Mouse (Mus musculus) midbrain, embryonic 10.5 days (tissue): ENCODE measurements at regions not wholly inside any gene's neighbourhood (a gene's known extent, or its start where the extent isn't known, plus 50 kb on each side); places are given as distances from the start of the nearest gene placed in this dataset.

ENCODE experiments used
- DNase-seq: peaks from one replicate; pipeline ENCODE4 v3.0.0-alpha.2; 2017; ENCODE audit warnings: low spot score
- H3K27ac ChIP-seq: fragments of 300-500 bp; sonication (generic); replicated peaks from 2 replicates; pipeline ENCODE4 v1.5.1; 2016; ENCODE audit warnings: mild to moderate bottlenecking
- H3K27me3 ChIP-seq: fragments of 300-500 bp; sonication (generic); 2 replicates; pipeline ENCODE4 v1.6.1; 2016; ENCODE audit warnings: low read depth, mild to moderate bottlenecking; ENCODE audit not compliant: poor library complexity, severe bottlenecking
- H3K36me3 ChIP-seq: fragments of 300-500 bp; sonication (generic); 2 replicates; pipeline ENCODE4 v1.6.1; 2016; ENCODE audit warnings: mild to moderate bottlenecking, moderate library complexity
- H3K4me1 ChIP-seq: fragments of 300-500 bp; sonication (generic); 2 replicates; pipeline ENCODE4 v1.6.1; 2016
- H3K4me3 ChIP-seq: fragments of 300-500 bp; sonication (generic); 2 replicates; pipeline ENCODE4 v1.5.1; 2016; ENCODE audit warnings: mild to moderate bottlenecking, moderate library complexity
- H3K9me3 ChIP-seq: fragments of 300-500 bp; sonication (generic); replicated peaks from 2 replicates; pipeline ENCODE4 v1.6.1; 2016; ENCODE audit warnings: mild to moderate bottlenecking
- WGBS: fragments of 180-500 bp; shearing (Covaris S2); methylation state at CpG from one replicate; pipeline ENCODE4 v1.1.7; 2016; 5-methylcytosine and 5-hydroxymethylcytosine counted together

DNA sequence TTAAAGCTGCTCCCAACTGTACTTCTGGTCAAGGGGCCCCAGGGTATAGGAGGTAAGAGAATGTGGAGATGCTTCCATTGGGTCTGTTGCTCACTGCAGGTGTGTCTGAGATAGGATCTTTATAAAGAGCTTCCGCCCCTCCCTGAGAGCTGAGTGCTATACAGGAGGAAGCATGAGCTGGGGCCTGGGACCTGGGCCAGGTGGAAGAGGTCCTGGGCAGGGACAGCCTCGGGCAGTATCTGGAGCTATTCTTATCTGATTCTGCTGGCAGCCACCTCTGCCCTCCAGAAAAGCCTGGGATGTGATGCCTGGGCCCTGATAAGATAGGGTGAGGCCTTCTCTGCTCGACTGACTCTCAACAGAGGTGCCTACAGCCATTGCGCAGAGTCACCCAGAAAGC is 203.3 kb downstream of the Opa1 start:
- WGBS: 83% methylated on average over 4 of the region's 4 CpGs
- no peak for DNase-seq
- Histone ChIP-seq H3K4me3 (no peak overlapping the region), H3K9me3 (peaks cover 7% of the 10 kb centered on the region), H3K27me3 (peaks cover 38% of the 10 kb centered on the region), H3K36me3 (no peaks in the 10 kb centered on the region), H3K27ac (no peak overlapping the region), H3K4me1 (no peaks in the 10 kb centered on the region)

DNA sequence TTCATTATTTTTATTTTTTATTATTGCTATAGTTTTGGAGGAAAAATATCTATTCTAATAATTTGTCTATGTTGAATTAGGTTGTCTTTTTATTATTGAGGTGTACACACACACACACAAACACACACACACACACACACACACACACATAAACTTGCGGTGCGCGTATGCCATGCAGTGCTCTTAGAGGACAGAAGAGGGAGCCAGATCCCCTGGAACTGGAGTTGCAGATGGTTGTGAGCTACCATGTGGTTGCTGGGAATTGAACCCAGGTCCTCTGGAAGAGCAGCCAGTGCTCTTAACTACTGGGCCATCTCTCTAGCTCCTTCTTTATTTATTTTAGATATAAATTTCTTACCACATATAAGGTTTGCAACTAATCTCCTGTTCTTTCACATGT is 206.0 kb downstream of the Opa1 start:
- no peak overlapping the region for H3K4me3 ChIP-seq
- DNase-seq: no peak
- H3K9me3 ChIP-seq: peaks cover 7% of the 10 kb centered on the region
- H3K27ac ChIP-seq: no peak overlapping the region
- no peaks in the 10 kb centered on the region for H3K36me3 ChIP-seq
- H3K4me1 ChIP-seq: peaks cover 4% of the 10 kb centered on the region; the same call in 1 of the 2 replicates
- peaks cover 46% of the 10 kb centered on the region for H3K27me3 ChIP-seq
- WGBS: 95% methylated on average over 3 of the region's 3 CpGs

DNA sequence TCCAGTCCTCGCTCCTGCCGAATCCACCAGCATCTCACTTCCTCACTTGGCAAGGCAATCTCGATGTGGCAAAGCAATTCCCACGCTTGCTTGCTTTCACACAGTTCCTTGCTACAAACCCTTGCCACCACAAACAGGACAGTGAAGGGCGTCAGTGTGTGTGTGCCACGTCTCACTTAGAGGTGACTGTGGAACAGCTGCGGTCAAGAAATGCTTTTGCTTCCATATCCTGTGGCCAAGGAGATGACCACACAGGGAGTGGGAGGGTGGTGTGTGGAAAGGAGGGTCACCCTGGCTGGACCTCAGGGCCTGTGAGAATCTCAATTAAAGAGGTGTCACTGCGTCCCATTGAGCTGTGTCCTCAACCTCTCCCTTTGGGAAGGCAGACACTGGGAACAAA is 207.4 kb downstream of the Opa1 start:
- H3K4me3 ChIP-seq: no peak overlapping the region
- H3K27ac ChIP-seq: no peak overlapping the region
- peaks cover 40% of the 10 kb centered on the region for H3K27me3 ChIP-seq
- WGBS: 91% methylated on average over 8 of the region's 8 CpGs
- H3K4me1 ChIP-seq: peaks cover 4% of the 10 kb centered on the region; the same call in 1 of the 2 replicates
- DNase-seq: no peak
- H3K9me3 ChIP-seq: peaks cover 7% of the 10 kb centered on the region
- no peaks in the 10 kb centered on the region for H3K36me3 ChIP-seq

DNA sequence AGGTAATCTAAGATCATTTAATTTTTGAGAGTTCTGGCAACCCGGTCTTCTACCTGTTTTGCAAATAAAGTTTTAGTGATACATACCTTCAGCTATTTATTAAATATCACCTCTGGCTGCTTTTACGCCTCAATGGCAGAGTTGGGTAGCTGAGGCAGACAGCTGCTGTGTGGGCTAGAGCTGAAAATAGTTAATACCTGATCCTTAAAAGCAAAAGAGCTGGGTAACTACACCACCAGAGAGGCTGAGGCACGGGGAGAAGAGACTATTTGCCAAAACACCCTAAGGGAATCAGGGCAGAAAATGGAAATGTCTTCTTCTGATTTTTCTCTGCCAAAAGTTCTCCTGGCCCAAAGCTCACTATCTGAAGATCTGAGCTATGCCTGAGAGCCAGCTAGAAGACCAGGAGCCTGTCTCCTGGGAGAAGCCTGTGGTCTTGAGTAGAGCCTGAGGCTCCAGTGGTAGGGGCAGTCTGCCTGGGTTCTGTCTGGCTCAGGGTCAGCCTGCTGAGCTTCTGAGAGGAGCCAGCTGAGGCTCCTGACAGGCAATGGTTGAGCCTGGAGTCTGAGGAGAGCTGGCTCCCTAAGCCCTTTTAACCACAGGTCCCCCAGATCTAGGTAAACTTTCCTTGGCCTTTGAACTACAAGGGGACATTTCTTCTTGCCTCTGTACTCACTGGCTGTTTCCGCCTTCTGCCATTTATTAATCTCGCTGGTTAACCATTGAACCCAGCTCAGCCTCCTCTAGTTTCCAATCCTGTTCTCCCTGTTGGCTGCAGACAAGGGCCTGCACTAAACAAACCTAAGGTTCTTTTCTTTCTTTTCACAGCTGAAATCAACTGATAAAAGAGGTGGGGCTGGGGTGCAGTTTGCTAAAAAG is 208.7 kb downstream of the Opa1 start:
- H3K27ac ChIP-seq: no peak overlapping the region
- no peak for DNase-seq
- no peaks in the 10 kb centered on the region for H3K36me3 ChIP-seq
- peaks cover 4% of the 10 kb centered on the region; the same call in 1 of the 2 replicates for H3K4me1 ChIP-seq
- peaks cover 35% of the 10 kb centered on the region for H3K27me3 ChIP-seq
- H3K9me3 ChIP-seq: peaks cover 7% of the 10 kb centered on the region
- 77% methylated on average over 5 of the region's 5 CpGs for WGBS
- no peak overlapping the region for H3K4me3 ChIP-seq

DNA sequence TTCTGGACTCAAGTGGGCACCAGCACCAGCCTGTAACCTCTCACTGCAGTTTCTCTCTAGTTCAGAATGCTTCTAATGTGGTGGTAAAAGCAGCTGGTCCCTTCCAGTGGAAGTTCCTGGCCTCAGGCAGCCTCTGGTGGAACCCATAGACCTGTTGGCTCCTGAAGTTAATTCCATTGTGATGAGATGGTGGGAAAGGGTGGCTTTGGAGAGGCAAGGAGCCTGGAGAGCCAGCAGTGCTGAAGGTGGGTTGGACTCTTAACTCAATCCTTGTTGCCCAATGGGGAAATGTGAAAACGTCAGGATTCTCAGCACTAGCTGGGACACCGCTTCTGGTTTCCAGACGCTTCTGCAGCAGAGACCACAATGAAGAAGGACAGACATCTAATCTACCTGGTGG is 210.9 kb downstream of the Opa1 start:
- 89% methylated on average over 3 of the region's 3 CpGs for WGBS
- H3K27ac ChIP-seq: no peak overlapping the region
- no peaks in the 10 kb centered on the region for H3K36me3 ChIP-seq
- DNase-seq: no peak
- peaks cover 4% of the 10 kb centered on the region for H3K4me1 ChIP-seq
- H3K9me3 ChIP-seq: peaks cover 6% of the 10 kb centered on the region
- H3K4me3 ChIP-seq: no peak overlapping the region
- H3K27me3 ChIP-seq: peaks cover 42% of the 10 kb centered on the region

DNA sequence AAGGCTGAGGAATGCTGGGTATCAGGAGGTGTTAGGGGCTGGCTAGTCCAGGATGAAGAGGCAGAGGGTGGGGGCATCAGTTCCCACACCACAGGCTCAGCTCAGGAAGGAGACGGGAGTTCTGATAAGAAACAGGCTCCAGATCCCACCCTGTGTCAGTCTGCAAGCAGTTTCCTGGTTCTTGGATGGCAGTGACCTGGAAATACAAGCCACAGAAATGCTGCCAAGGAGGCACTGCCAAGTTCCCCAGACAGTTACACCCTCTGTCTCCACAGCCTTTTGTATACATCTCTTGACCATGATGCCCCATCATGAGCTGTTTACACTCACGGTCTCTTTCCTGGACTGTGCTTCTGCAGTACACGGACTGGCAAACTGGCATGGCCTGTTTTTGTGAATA is 220.1 kb downstream of the Opa1 start:
- Histone ChIP-seq H3K4me1 (peaks cover 52% of the 10 kb centered on the region), H3K9me3 (no peaks in the 10 kb centered on the region), H3K36me3 (no peaks in the 10 kb centered on the region), H3K27me3 (peaks cover 76% of the 10 kb centered on the region), H3K27ac (no peak overlapping the region), H3K4me3 (no peak overlapping the region)
- no peak for DNase-seq
- 61% methylated on average over 3 of the region's 3 CpGs for WGBS

DNA sequence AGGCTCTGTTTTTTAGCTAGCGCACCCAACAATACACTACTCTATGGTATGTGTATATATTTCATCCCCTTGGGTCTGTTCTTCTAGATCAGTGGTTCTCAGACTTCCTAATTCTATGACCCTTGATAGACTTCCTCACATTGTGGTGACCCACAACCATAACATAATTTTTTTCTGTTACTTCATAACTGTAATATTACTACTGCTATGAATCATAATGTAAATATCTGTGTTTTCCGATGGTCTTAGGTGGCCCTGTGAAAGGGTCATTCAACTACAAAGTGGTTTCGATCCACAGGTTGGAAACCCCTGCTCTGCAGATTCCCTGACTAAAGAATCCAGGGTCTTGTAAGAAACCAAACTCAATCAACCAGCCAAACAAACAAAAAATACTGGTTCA is 220.8 kb downstream of the Opa1 start:
- Histone ChIP-seq H3K4me1 (peaks cover 52% of the 10 kb centered on the region), H3K9me3 (no peaks in the 10 kb centered on the region), H3K36me3 (no peaks in the 10 kb centered on the region), H3K4me3 (no peak overlapping the region), H3K27ac (no peak overlapping the region), H3K27me3 (peaks cover 78% of the 10 kb centered on the region)
- WGBS: 73% methylated on average over 3 of the region's 3 CpGs
- no peak for DNase-seq

DNA sequence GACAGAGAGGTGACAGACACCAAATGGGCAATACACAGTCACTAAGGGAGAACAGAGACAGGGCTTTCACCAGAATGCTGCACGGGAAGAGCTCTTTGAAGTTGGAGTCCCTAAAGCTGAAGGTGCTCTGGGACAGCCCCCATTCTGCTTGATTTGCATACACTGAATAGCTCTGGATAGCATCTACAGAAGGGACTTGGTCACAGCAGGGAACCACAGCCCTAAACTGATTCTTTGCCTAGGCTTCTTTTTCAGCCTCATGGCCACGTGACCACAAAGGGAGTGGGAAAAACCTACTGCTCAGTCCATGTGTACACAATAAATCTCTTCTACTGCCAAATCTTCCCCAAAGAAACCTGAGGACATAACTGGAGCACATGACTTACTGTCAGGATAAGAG is 221.3 kb downstream of the Opa1 start:
- Histone ChIP-seq H3K27ac (no peak overlapping the region), H3K4me3 (no peak overlapping the region)
- 6% methylated on average over 2 of the region's 2 CpGs for WGBS

DNA sequence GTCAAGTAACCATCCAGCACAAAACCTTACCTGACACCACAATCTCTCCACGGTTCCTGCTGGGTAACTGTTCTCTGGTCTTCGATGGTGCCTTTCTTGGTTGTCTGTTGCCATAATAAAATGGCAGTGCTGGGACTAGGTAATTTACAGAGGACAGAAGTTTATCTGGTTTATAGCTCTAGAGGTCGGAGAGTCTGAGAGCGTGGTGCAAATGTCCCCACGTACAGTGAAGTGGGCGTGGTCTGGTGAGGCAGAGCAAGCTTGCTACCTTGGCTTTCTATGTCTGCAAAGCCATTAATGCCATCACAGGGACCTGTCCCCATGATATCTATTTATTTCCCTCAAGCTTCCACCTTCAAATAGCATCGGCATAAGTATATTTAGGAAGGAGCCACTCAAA is 223.0 kb downstream of the Opa1 start:
- DNase-seq: no peak
- 93% methylated on average over 7 of the region's 7 CpGs for WGBS
- no peak overlapping the region for H3K4me3 ChIP-seq
- peaks cover 76% of the 10 kb centered on the region for H3K27me3 ChIP-seq
- no peaks in the 10 kb centered on the region for H3K36me3 ChIP-seq
- no peak overlapping the region for H3K27ac ChIP-seq
- H3K4me1 ChIP-seq: peaks cover 39% of the 10 kb centered on the region
- no peaks in the 10 kb centered on the region for H3K9me3 ChIP-seq

More for the DNA sequence above, 221.3 kb downstream of the Opa1 start:
- H3K27me3 ChIP-seq: peaks cover 78% of the 10 kb centered on the region
- no peaks in the 10 kb centered on the region for H3K36me3 ChIP-seq
- DNase-seq: no peak
- H3K9me3 ChIP-seq: no peaks in the 10 kb centered on the region
- H3K4me1 ChIP-seq: peaks cover 48% of the 10 kb centered on the region

DNA sequence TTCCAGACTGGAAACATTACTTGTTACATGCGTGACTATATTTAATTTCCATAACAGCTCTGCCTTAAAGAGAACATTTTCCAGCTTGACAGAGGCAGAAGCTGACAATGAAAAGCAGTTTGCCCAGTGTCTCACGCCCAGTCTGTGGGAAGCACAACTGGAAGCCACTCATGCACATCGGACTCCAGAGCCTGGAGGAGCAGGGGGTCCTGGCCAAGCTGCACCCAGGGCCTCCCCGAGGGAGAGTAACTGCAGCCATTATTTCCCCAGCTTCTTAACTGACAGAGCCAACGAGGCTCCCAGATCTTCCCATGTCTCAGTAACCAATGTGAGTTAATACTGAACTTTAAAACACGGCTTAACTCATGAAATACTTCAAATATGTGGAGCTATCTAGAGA is 223.5 kb downstream of the Opa1 start:
- Histone ChIP-seq H3K4me3 (no peak overlapping the region), H3K27me3 (peaks cover 76% of the 10 kb centered on the region), H3K9me3 (no peaks in the 10 kb centered on the region), H3K27ac (no peak overlapping the region), H3K4me1 (peaks cover 34% of the 10 kb centered on the region), H3K36me3 (no peaks in the 10 kb centered on the region)
- DNase-seq: no peak
- 60% methylated on average over 6 of the region's 6 CpGs for WGBS

DNA sequence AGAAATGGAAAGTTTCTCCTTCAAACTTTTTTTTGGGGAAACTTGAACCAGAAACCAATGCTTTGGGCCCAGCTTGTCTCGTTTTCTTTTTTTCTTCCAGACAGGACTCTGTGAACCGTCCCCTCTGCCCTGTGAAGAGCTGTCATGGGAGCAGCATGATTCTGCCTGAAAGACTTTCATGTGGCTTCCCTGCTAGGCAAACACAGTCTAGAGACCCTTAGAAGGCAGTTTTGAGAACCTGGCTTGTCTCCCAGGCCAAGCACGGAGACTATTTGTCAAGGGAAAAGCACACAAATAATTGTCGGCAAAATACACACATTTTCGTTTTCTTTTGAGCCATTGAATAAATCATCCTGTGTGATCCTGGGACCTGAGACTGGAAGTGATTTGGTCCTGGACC is 228.7 kb downstream of the Opa1 start:
- Histone ChIP-seq H3K4me1 (peaks cover 6% of the 10 kb centered on the region; the same call in 1 of the 2 replicates), H3K27me3 (peaks cover 77% of the 10 kb centered on the region), H3K27ac (no peak overlapping the region), H3K9me3 (no peaks in the 10 kb centered on the region), H3K36me3 (no peaks in the 10 kb centered on the region), H3K4me3 (no peak overlapping the region)
- WGBS: 72% methylated on average over 5 of the region's 5 CpGs
- DNase-seq: no peak

DNA sequence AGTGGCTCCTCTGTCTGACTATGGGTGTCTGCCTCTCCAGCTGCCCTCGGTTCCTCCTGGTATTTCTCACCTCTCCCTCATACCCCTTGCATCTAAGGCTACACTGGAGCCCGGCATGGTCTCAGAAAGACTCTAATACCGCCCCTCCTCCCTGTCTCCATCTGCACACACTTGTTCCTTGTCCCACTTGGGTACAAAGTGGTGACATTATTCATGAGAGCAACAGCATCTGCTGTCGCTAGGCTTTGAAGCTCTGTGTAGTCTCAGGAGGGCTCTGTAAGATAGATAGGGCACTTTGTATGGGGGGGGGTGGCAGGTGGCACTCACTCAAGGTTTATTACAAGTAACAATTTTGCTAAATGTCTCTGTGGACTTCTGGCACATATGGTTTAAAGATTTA is 229.7 kb downstream of the Opa1 start:
- no peak for DNase-seq
- H3K36me3 ChIP-seq: no peaks in the 10 kb centered on the region
- no peak overlapping the region for H3K4me3 ChIP-seq
- peaks cover 16% of the 10 kb centered on the region for H3K4me1 ChIP-seq
- WGBS: 83% methylated on average over 4 of the region's 4 CpGs
- peaks cover 87% of the 10 kb centered on the region for H3K27me3 ChIP-seq
- H3K27ac ChIP-seq: no peak overlapping the region
- no peaks in the 10 kb centered on the region for H3K9me3 ChIP-seq

DNA sequence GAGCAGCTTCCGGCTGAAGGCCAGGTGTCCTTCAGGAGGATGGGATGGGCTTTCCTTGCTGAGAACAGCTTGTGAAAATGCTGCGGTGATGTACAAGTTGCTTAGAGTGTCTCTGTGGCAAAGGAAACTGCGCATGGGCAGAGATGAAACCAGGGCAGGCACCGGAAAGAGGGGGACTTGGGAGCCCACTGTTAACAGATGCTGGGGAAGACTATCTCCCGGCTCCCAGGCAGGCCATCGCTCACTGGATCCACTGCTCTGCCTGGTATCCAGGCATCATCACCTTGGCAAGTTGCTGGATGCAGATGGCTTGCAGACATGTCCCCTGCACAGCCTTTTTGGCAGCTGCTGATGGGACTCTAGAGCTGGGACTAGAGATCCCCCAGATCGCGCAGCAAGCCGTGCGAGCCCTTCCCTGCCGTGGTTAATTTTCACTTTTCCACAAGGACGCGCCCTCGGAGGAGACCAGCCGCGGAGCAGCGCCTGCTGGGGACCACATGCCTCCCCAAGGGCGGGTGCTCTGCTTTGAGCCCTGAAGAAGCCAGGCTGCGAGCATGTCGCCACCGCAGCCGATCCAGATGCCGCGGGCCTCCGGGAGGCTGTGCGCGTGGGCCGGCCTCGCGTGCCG is 234.4 kb downstream of the Opa1 start:
- DNase-seq: no peak
- peaks cover 31% of the 10 kb centered on the region for H3K4me1 ChIP-seq
- peaks cover 98% of the 10 kb centered on the region for H3K27me3 ChIP-seq
- 4% methylated on average over 31 of the region's 31 CpGs for WGBS
- H3K36me3 ChIP-seq: no peaks in the 10 kb centered on the region
- no peaks in the 10 kb centered on the region for H3K9me3 ChIP-seq
- H3K4me3 ChIP-seq: peak overlapping the region; percentile 72
- peak overlapping the region; percentile 93 for H3K27ac ChIP-seq
